Mouse (Mus musculus) fibroblast of lung, adult 2 months (primary cell): Measurements from ENCODE around the gene Ccng2.

Experiments
- DNase-seq: peaks from one replicate; pipeline ENCODE4 v3.0.0-alpha.2; 2011; ENCODE audit warnings: low read depth

The Ccng2 gene

DNA sequence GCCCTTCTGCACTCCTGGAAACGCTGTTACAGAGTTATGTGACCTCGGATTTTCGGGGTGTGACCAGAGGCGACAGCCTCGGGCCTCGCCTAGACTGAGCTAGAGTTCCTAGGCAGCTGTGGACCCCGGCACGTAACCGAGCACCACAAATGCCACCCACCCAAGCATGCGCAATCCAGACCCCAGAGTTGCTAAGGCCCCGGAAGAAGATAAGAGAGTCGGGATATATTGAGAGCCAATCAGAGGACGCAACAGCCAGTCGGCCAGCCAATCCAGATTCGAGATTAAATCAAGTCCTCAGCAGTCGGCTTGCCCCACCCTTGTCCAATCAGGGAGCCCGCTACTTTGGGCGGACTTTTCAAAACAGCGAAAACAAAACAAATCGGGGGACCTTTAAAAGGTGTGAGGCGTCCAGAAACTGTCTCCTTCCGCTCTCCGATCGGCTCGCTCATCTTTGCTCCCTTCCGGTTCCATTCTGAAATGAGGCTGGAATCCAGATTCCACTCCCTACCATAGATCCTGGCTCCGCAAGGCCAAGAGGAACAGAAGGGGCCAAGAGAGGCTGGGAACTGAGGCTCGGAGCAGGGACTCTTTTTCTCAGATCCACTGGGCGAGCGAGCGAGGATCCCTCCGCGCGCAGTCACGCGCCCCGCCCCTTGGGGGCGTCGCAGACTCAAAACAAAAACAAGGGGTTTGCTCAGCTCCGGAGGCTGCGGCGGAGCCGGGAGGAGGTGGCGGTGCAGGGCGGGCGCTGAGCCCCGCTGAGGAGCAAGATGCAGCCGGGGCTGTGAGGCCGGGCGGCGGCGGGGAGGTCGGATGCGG lies at the start of gene Ccng2:
TSS of gene Ccng2 (plus strand) at position 375 of the 822 bp plus-strand sequence.
- peak; percentile 98 for DNase-seq

DNA sequence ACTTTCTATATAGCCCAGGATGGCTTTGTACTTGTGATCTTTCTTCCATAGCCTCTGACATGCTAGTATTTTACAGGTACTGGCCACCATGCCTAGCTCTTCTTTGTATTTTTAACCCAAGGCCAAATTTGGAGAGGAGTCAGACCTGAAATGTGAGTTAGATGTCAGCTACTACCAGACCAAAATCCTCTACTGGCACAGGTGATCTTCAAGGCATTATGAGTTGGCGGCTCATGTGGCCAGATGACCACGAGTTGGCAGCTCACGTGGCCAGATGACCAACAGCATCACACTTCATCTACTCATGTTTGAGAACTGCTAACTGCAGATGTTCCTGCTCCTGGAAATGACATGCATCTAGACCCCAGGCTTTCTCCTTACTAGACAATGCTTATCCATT lies 48.7 kb upstream of the Ccng2 start:
- DNase-seq = no peak

DNA sequence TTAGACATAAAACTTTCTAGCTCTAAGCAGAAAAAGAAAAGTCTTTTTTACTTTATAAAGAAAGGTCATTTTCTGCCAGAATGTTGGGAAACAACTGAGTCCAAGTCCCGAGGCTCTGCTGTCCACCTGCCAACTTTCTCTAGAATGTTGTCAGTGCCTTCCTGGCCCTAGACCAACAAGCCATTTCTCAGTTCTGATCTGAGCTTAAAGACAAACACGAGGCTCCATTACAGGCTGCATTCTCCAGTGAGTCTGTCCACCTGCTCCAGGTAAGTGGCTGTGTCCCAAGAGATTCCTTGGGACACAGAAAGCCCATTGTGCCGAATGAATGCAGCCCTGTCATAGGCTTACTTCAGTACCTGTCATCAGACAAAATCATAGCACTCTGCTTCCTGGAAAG lies 45.4 kb upstream of the Ccng2 start:
- peak; percentile 81 for DNase-seq

DNA sequence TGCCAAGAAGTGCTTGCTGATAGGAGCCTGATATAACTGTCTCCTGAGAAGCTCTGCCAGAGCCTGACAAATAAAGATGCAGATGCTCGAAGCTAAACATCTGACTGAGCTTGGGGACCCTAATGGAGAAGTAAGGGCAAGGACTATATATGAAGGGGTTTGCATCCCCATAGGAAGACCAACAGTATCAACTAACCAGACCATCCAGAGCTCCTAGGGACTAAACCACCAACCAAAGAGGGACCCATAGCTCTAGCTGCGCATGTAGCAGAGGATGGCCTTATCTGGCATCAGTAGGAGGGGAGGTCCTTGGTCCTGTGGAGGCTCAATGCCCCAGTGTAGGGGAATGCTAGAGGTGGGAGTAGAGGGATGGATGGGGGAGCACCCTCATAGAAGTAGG lies 42.5 kb upstream of the Ccng2 start:
- no peak for DNase-seq

DNA sequence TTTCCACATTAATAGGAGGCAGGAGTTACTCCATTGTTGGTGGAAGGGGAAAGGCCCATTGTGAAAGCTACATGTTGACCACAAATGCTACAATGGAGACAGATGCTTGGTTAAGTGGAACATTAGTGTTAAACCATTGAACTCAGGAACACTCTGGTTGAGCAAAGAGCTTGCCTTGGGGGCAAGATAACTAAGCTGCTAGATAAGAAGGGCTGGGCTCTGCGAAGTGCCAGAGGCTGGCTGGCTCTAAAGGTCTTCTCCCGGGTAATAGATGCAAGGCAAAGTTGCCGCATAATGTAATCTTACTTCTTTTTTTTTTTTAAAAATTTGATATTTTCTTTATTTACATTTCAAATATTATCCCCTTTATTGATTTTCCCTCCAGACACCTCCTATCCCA lies 39.9 kb upstream of the Ccng2 start:
- no peak for DNase-seq

DNA sequence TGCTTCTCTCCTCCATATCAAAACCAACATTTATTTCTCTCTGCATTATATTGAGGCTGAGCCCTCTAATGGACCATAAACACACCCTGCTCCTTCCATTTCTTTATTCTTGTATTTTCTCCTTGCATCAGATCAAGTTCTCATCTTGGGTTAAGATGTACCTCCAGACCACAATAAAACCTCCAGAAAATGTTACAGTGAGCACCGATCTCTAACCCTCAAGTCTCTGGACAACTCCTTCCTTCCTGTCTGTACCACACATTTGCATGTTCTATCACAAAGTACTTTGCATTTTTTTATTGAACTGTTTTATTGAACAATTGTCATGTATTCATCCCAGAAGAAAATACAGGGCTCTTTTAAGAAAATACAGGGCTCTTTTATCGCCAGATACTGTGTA lies 37.5 kb upstream of the Ccng2 start:
- no peak for DNase-seq

DNA sequence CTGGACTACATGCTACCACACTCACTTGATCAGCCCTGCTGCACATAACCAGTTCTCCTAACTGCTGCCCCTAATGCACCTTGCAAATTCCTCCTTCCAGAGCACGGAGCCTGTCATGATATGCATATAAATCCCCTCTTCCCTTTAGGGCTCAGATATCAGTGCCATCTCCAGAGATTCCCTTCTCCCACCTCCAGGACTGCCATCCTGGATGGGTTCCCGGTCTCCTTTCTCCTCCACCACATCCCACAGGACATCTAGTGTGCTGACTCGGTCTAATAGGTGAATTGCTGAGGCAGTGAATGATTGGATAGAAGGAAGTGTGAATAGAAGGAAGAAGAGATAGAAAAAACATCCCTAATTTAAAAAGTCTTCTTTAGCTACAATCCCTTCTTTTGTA lies 35.3 kb upstream of the Ccng2 start:
- no peak for DNase-seq

DNA sequence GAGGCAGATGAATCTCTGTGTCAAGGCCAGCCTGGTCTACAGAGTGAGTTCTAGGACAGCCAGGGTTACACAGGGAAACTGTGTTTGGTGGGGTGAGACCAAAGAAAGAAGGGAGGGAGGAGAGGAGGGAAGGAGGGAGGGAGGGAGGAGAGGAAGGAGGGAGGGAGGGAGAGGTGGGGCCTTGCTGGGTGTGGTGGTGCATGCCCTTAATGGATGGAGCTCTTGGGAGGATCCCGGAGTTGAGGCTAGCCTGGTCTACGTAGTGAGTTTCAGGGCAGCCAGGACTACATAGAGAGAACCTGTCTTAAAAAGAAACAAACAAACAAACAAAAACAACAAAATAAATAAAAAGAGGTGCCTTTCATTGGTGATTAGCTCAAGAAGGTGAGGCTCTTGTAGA lies 34.2 kb upstream of the Ccng2 start:
- DNase-seq = no peak

DNA sequence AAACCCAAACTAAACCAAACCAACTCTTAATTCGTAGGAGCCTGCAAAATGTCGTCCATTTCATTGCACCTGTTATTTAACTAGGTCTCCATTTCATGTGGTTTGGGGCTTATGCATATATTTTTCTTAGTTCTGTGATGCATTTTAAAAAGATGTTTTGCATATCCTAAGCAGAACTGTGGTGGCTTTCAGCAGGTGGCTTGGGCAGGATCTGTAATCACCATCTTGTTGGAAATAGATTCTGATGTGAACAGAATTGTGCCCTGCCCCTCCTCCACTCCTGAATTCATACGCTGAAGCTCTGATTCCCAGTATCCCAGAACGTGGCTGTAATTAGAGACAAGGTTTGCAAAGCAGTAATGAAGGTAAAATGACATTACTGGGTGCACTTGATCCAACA lies 32.9 kb upstream of the Ccng2 start:
- no peak for DNase-seq

DNA sequence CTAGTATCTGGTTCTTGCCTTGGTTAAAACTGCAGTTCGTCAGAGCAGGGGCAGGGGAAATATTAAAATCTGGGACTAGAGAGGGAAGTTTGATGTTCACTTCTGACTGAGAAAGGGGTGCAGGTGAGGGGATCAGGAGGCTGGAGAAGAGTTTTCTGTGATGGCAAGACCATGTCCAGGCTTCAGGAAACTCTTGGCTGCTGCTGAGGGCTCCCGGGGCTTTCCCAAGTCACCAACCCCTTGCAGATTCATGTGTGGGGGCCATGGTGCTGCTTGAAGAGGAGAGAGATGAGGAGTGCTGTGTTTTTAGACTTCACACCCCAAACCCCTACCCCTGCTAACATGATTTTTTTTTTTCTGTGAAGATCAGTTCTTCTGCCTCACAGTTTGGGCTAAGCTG lies 32.5 kb upstream of the Ccng2 start:
- DNase-seq = no peak

DNA sequence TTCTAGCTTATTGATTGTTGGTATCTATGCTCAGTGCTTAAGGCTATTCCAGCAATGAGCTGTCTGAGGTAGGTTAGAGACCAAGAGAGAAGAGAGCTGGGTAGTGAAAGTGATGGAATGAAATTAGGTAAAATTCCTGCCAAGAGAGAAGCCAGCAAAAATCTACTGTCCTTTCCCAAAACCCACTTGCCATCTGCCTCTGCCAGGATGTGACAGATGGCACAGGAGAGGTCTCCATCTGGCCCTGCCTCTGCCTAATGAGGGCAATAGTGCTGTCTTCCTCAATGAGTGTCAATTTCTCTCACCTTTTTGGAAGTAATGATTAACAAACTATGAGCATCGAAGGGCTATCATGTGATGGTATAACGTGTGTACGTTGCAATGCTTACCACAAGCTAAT lies 31.2 kb upstream of the Ccng2 start:
- no peak for DNase-seq

DNA sequence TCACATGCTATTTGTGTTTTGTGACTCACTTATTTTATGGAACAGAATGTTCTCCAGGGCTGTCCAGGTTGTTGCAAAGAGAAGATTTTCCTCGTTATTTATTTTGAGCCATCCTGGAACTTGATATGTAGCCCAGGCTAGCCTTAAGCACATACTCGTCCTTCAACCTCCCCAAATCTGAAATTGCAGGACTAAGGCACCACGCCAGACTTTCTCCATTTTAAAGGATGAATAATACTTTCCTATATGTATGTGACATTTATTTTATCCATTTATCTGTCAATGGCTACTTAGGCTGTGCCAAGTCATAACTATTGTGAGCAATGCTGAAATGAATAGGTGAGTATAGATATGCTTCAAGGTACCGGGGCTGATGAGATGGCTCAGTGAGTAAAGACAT lies 30.5 kb upstream of the Ccng2 start:
- DNase-seq = no peak

DNA sequence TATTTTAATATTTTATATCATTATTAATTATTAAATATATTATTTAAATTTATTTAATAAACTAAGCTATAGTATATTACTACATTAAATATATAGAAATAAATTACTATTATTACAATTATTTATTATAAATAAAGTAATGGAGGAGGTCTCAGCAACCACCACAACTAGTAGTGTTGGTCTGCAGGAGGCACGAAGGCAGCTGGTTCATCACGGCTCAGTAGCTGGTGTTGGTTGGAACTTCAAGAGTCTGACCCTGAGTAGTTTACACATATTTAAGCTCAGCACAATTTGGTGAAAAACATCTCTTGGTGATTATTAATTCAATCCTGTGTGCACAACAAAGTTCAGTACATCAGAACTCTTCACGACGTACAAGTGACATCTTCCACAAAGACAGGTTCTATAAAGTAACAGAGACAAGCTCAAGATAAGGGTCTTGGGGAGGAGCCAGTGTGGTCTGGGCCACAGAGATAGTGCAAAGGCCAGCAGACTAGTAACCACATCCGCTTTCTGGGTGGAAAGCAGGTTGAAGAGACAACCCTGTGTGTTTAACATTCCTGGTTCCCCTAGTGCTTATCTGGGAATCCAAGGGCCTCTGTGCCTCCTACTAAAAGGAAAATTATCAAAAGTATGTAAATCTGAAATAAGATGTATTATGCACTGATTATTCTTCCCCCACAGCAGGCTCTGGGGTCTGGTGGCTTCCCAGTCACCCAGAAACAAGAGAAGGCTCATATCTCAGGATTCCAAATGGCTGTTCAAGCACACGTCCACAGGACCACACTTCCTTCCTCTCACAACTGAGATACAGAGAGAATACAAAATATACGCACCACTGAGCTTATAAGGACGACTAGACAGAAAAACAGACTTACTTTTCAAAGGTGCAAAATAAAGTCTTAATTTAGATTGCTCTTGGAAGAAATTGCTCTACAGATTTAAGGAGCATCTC lies 27.2 kb upstream of the Ccng2 start:
- DNase-seq = no peak

DNA sequence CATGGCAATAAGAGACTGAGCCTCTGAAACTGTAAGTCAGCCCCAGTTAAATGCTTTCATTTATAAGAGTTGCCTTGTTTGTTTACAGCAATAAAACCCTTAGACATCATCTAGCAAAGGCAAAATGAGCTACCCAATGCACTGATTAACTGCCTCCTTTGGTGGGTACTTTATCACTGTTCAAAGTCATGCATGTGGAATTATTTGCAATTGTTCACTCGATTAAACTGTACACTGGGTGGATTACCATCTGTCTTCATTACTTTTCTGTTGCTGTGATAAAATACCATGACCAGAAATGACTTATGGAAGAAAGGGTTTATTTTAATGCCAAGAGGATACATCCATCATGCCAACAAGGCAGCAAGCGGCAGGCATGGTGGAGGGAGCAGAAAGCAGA lies 21.8 kb upstream of the Ccng2 start:
- no peak for DNase-seq

DNA sequence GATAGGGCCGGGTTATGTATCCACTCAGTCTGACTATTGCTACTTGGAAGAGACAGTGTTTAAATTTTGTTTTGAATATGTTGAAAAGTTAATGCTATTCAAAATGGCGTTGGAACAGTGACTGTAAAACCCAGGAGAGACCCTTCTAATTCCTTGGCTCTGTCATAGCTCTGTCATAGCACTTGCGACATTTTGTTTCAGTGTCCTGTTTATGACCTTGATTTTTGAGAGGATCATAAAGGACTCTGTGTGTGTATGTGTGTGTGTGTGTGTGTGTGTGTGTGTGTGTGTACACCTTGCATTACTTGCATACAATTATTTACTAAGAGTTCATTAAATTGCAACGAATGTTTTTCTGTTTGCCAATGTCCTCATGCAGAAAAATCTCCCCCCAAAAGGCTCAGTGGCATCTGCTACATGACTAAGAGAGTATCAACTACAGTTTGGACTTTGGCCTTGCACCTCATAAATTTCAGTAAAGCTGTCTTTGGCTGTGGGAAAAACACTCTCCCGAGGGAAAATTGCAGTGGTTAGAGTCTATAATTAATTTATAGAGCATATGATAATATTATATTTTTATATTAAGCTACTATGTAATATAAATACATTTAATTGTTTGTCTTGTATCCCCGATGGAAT lies 17.0 kb upstream of the Ccng2 start:
- no peak for DNase-seq

DNA sequence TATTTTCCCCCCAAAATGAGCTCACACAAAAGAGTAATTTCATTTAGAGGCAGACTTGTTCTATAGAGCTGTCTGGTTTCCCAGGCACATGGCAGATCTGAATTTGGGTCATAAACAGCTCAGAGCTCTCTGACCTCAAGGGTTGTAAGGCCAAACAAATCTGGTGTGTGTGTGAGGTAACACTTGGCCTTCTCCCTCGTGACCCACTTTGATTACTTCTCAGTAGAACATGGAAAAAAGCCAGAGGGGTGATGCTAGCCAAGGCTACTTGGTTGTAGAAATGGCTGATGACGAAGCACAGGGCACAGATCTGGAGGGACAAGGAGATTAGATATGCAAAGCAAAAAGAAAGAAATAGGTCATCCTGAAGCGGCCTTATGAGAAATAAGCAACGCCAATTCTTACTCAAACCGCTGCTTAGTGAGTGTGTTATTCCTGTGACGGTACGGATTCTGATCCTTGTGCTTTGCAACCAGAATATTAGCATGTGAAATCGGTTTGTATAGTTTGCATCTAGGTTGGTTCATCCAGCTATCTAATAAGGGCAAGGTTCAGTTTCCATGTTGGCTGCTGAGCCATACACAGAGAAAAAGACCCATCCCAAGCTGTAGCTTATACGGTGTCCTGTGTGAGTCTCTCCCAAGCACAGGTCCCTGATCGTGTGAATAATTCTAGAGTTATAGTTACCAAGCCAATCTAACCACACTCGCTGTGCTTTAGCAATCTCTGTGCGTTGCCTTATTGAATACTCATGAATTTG lies 15.9 kb upstream of the Ccng2 start:
- no peak for DNase-seq

DNA sequence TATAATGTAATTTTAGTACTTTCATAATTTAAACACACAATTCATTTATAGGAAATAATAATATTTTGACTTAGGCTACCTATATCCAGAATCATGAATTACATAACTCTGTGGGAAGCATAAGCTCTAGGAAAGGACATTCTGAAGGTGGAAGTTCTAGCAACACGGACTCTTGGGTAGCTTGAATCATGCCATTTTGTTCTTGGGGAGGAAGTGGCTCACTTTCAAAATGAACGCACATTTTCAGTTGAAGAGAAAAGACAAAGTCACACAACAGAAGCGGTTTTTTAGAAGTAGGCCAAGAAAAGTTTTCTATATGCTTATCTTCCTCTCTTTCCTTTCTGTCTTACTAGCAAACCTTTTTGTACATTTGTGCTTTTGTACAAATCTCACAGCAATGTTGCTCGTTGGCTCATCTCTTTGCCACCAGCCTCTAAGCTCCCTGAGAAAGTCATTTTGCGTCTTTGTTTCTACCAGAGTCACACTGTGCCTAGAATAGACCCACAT lies 11.2 kb upstream of the Ccng2 start:
- DNase-seq = no peak

DNA sequence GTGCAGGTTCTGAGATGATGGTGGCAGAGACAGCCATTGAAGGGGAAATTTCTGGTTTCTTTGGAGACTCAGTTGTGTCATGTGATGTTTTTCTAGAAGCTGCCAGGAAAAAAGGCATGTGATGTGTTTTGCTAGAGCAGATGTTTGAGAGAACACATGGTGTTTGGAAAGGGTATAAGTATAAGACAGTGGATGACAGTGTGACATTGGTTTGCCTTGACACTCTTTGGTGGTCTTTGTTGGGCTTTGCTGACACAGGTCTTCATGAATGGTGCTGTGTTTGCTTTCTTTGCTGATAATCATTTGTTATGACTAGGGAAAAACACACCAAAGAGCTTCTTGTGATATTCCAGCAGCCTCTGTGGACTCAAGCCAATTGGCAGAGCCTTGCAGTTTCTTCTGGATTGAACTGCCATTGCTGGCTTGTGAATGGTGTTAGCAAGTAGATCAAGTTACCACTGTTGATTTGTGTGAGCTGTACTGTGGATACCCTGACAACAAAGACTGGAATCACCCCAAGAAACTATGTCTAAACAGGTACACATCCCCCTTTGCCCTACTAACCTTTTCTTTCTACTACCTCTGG lies 10.1 kb upstream of the Ccng2 start:
- no peak for DNase-seq

DNA sequence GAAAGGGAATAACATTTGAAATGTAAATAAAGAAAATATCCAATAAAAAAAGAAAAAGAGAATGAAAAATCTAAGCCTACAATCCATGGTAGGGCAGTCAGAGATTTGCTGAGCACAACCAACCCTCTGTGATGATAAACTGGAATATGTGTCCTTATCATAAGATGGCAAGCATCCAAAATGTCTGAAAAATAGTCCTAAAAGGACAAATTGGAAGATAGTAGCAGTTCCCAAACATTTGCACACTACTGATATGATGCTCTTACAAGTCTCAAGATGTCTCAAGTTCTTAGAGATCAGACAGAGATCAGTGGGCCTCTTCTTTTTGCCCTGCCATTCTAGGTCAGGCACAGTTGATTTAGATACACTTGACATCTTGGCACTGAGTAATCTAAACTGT lies 7.7 kb upstream of the Ccng2 start:
- no peak for DNase-seq

DNA sequence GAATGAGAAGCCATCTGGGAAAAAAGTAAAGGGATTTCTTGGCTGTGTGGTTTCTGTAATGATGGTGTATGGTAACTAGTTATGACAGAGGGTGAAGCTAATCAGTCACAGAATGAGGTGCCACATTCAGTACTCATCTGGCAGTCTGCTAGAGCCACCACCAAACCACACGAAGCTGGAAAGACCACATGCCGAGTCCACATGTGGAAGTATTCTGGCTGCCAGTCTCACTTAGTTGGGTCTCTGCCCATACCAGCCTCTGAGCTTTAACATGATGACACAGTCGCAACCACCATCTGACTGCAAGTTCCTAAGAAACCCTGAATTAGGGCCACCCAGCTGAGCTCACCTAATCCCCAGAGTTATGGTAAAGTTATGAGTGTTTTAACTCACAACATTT lies 6.1 kb upstream of the Ccng2 start:
- DNase-seq = peak; percentile 53

DNA sequence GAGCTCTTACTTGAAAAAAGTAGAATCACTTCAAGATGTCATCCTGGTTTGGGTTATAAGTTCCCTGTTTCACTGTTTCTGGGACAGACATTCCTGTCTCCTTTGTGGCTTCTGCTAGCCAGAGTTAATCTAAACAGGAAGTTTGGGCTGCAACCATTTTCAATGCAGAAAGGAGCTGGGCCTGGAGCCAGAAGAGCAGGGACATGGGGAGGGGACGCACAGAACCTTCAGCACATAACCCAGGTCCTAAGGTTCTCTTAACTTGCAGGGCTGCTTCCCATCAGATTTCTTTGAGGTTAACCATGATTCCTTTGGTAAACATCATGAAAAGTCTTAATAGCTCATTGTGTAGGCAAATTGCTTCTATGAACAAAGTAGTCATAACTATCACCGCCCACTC lies 4.3 kb upstream of the Ccng2 start:
- no peak for DNase-seq
